Mouse (Mus musculus): ENCODE measurements around the gene Ank2.

- TF ChIP-seq CTCF (IDR thresholded peaks at IDR 0.05) (no peak), EP300 (IDR thresholded peaks at IDR 0.05) (no peak)
Measured at GRCm38 (mm10) chr3:127311521-127311920, 187.6 kb downstream of the Ank2 start.

All from lung, postnatal 0 days (tissue).